Mouse (Mus musculus): ENCODE measurements at regions not wholly inside any gene's neighbourhood (a gene's known extent, or its start where the extent isn't known, plus 50 kb on each side); places are given as distances from the start of the nearest gene placed in this dataset.

GRCm38 (mm10) chr10:108051637-108052036 is 110.4 kb upstream of the Ppp1r12a start:
- Histone ChIP-seq H3K4me2 (replicated peaks; ENCODE audit: low read depth, low read length) (no peak overlapping the region), H3K4me1 (ENCODE audit: control insufficient read depth, insufficient read depth, low read length) (no peaks in the 10 kb centered on the region), H3K27ac (ENCODE audit: low read length) (no peak overlapping the region), H3K27me3 (ENCODE audit: control insufficient read depth, insufficient read depth, low read length) (no peaks in the 10 kb centered on the region), H3K9me3 (ENCODE audit: control insufficient read depth, low read depth, low read length) (no peaks in the 10 kb centered on the region), H3K36me3 (ENCODE audit: control insufficient read depth, insufficient read depth, low read length) (no peaks in the 10 kb centered on the region), H3K4me3 (ENCODE audit: low read depth, low read length) (no peak overlapping the region), H3K9ac (replicated peaks; ENCODE audit: low read depth, low read length) (no peak overlapping the region)
- ATAC-seq (ENCODE audit: insufficient number of reproducible peaks, insufficient read depth, low FRiP score, low read depth), result no peak
- 98% methylated on average over 1 of the region's 1 CpGs for whole genome bisulfite sequencing

- no peaks in the 10 kb centered on the region for H3K9me3 ChIP-seq (ENCODE audit: control insufficient read depth, low read depth, low read length)
- no peak for ATAC-seq (ENCODE audit: insufficient number of reproducible peaks, insufficient read depth, low FRiP score, low read depth)
- no peaks in the 10 kb centered on the region for H3K4me1 ChIP-seq (ENCODE audit: control insufficient read depth, insufficient read depth, low read length)
- no peak overlapping the region for H3K27ac ChIP-seq (ENCODE audit: low read length)
- no peak overlapping the region for H3K9ac ChIP-seq (replicated peaks; ENCODE audit: low read depth, low read length)
- WGBS, result 84% methylated on average over 2 of the region's 2 CpGs
- no peak overlapping the region for H3K4me2 ChIP-seq (replicated peaks; ENCODE audit: low read depth, low read length)
- H3K27me3 ChIP-seq (ENCODE audit: control insufficient read depth, insufficient read depth, low read length), result no peaks in the 10 kb centered on the region
- no peak overlapping the region for H3K4me3 ChIP-seq (ENCODE audit: low read depth, low read length)
- H3K36me3 ChIP-seq (ENCODE audit: control insufficient read depth, insufficient read depth, low read length), result no peaks in the 10 kb centered on the region
These were observed 113.6 kb upstream of the Ppp1r12a start for GRCm38 (mm10) chr10:108048426-108048825.

DNA sequence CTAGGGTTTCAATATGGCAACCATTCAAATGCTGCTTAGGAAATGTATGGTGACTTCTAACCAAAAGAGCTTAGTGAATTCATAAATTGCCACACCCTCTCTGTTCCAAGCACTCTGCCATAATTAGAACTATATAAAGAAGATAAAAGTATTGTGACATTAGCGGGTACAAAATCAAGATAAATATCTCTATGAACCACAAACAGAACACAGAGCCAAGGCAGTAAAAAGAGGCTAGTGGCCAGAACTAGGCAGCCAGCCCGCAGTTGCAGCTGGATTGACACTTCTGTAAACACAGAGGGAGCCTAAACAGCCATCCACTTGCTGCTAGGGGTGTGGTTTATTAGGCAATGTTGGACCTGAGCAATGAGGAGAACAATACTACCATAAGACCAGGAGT is 118.5 kb upstream of the Ppp1r12a start:
- Histone ChIP-seq H3K27ac (ENCODE audit: low read length) (no peak overlapping the region), H3K9ac (replicated peaks; ENCODE audit: low read depth, low read length) (no peak overlapping the region), H3K36me3 (ENCODE audit: control insufficient read depth, insufficient read depth, low read length) (no peaks in the 10 kb centered on the region), H3K4me3 (ENCODE audit: low read depth, low read length) (no peak overlapping the region), H3K27me3 (ENCODE audit: control insufficient read depth, insufficient read depth, low read length) (no peaks in the 10 kb centered on the region), H3K4me1 (ENCODE audit: control insufficient read depth, insufficient read depth, low read length) (no peaks in the 10 kb centered on the region), H3K9me3 (ENCODE audit: control insufficient read depth, low read depth, low read length) (no peaks in the 10 kb centered on the region), H3K4me2 (replicated peaks; ENCODE audit: low read depth, low read length) (no peak overlapping the region)
- 25% methylated on average over 2 of the region's 2 CpGs for WGBS
- ATAC-seq (ENCODE audit: insufficient number of reproducible peaks, insufficient read depth, low FRiP score, low read depth), result no peak

DNA sequence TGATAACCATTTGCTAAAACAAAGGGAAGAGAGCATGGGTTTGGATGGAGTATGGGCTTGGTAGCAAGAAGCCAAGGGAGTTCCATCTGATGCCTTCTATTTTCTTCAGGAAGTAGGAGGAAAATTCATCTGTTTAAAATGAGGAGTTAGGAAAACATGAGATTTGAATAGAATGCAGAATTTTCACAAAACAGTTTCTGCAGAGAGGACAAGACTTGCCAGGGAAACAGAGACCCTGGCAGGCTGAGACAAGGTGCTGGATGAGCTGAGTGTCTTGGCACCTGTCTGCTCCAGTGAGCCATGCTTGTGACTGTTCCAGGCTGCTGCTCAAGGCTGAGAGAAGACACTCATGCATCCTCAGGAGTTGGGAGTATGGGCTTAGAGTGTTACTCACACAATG is 122.0 kb upstream of the Ppp1r12a start:
- no peaks in the 10 kb centered on the region for H3K27me3 ChIP-seq (ENCODE audit: control insufficient read depth, insufficient read depth, low read length)
- no peaks in the 10 kb centered on the region for H3K4me1 ChIP-seq (ENCODE audit: control insufficient read depth, insufficient read depth, low read length)
- H3K9ac ChIP-seq (replicated peaks; ENCODE audit: low read depth, low read length), result no peak overlapping the region
- no peak overlapping the region for H3K27ac ChIP-seq (ENCODE audit: low read length)
- H3K4me2 ChIP-seq (replicated peaks; ENCODE audit: low read depth, low read length), result no peak overlapping the region
- no peak for ATAC-seq (ENCODE audit: insufficient number of reproducible peaks, insufficient read depth, low FRiP score, low read depth)
- H3K9me3 ChIP-seq (ENCODE audit: control insufficient read depth, low read depth, low read length), result no peaks in the 10 kb centered on the region
- no peak overlapping the region for H3K4me3 ChIP-seq (ENCODE audit: low read depth, low read length)
- no peaks in the 10 kb centered on the region for H3K36me3 ChIP-seq (ENCODE audit: control insufficient read depth, insufficient read depth, low read length)

- ATAC-seq (ENCODE audit: insufficient number of reproducible peaks, insufficient read depth, low FRiP score, low read depth), result no peak
- H3K4me3 ChIP-seq (ENCODE audit: low read depth, low read length), result no peak overlapping the region
- H3K36me3 ChIP-seq (ENCODE audit: control insufficient read depth, insufficient read depth, low read length), result no peaks in the 10 kb centered on the region
- H3K4me2 ChIP-seq (replicated peaks; ENCODE audit: low read depth, low read length), result no peak overlapping the region
- no peaks in the 10 kb centered on the region for H3K9me3 ChIP-seq (ENCODE audit: control insufficient read depth, low read depth, low read length)
- 61% methylated on average over 3 of the region's 3 CpGs for WGBS
- no peak overlapping the region for H3K9ac ChIP-seq (replicated peaks; ENCODE audit: low read depth, low read length)
- H3K27me3 ChIP-seq (ENCODE audit: control insufficient read depth, insufficient read depth, low read length), result no peaks in the 10 kb centered on the region
- no peaks in the 10 kb centered on the region for H3K4me1 ChIP-seq (ENCODE audit: control insufficient read depth, insufficient read depth, low read length)
- H3K27ac ChIP-seq (ENCODE audit: low read length), result no peak overlapping the region
These were observed 124.7 kb upstream of the Otogl start for GRCm38 (mm10) chr10:108036486-108037109.

DNA sequence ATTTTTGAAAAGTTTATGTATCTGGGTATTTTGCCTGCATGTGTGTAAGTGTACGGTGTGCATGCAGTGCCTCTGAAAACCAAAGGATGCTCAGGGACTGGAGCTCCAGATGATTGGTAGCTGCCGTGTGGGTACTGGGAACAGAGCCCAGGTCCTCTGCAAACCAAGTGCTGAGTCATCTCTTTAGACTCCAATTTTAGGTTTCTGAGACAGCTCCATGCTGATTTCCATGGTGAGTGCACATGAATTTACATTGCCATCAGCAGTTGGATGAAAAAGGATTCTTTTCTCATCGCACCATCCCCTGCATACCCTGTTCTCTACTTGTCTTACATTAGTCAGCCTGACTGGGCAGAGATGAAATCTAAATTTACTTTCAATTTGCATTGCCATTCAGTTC is 122.1 kb upstream of the Otogl start:
- no peak overlapping the region for H3K27ac ChIP-seq (ENCODE audit: low read length)
- ATAC-seq (ENCODE audit: insufficient number of reproducible peaks, insufficient read depth, low FRiP score, low read depth), result no peak
- no peaks in the 10 kb centered on the region for H3K4me1 ChIP-seq (ENCODE audit: control insufficient read depth, insufficient read depth, low read length)
- no peak overlapping the region for H3K4me3 ChIP-seq (ENCODE audit: low read depth, low read length)
- no peak overlapping the region for H3K9ac ChIP-seq (replicated peaks; ENCODE audit: low read depth, low read length)
- no peak overlapping the region for H3K4me2 ChIP-seq (replicated peaks; ENCODE audit: low read depth, low read length)
- no peaks in the 10 kb centered on the region for H3K27me3 ChIP-seq (ENCODE audit: control insufficient read depth, insufficient read depth, low read length)
- 83% methylated on average over 3 of the region's 3 CpGs for WGBS
- no peaks in the 10 kb centered on the region for H3K36me3 ChIP-seq (ENCODE audit: control insufficient read depth, insufficient read depth, low read length)
- H3K9me3 ChIP-seq (ENCODE audit: control insufficient read depth, low read depth, low read length), result no peaks in the 10 kb centered on the region

- Histone ChIP-seq H3K4me1 (ENCODE audit: control insufficient read depth, insufficient read depth, low read length) (no peaks in the 10 kb centered on the region), H3K4me3 (ENCODE audit: low read depth, low read length) (no peak overlapping the region), H3K9me3 (ENCODE audit: control insufficient read depth, low read depth, low read length) (no peaks in the 10 kb centered on the region), H3K4me2 (replicated peaks; ENCODE audit: low read depth, low read length) (no peak overlapping the region), H3K36me3 (ENCODE audit: control insufficient read depth, insufficient read depth, low read length) (no peaks in the 10 kb centered on the region), H3K9ac (replicated peaks; ENCODE audit: low read depth, low read length) (no peak overlapping the region), H3K27ac (ENCODE audit: low read length) (no peak overlapping the region), H3K27me3 (ENCODE audit: control insufficient read depth, insufficient read depth, low read length) (no peaks in the 10 kb centered on the region)
- no peak for ATAC-seq (ENCODE audit: insufficient number of reproducible peaks, insufficient read depth, low FRiP score, low read depth)
- WGBS, result 96% methylated on average over 1 of the region's 1 CpGs
These were observed 121.4 kb upstream of the Otogl start for GRCm38 (mm10) chr10:108033317-108033795.

- H3K4me2 ChIP-seq (replicated peaks; ENCODE audit: low read depth, low read length), result no peak overlapping the region
- H3K4me3 ChIP-seq (ENCODE audit: low read depth, low read length), result no peak overlapping the region
- 84% methylated on average over 2 of the region's 2 CpGs for WGBS
- H3K27ac ChIP-seq (ENCODE audit: low read length), result no peak overlapping the region
- H3K36me3 ChIP-seq (ENCODE audit: control insufficient read depth, insufficient read depth, low read length), result no peaks in the 10 kb centered on the region
- H3K9ac ChIP-seq (replicated peaks; ENCODE audit: low read depth, low read length), result no peak overlapping the region
- no peaks in the 10 kb centered on the region for H3K4me1 ChIP-seq (ENCODE audit: control insufficient read depth, insufficient read depth, low read length)
- H3K27me3 ChIP-seq (ENCODE audit: control insufficient read depth, insufficient read depth, low read length), result no peaks in the 10 kb centered on the region
- H3K9me3 ChIP-seq (ENCODE audit: control insufficient read depth, low read depth, low read length), result no peaks in the 10 kb centered on the region
- no peak for ATAC-seq (ENCODE audit: insufficient number of reproducible peaks, insufficient read depth, low FRiP score, low read depth)
These were observed 115.6 kb upstream of the Otogl start for GRCm38 (mm10) chr10:108027506-108027905.

GRCm38 (mm10) chr10:108024227-108024626 is 112.3 kb upstream of the Otogl start:
- WGBS, result 78% methylated on average over 6 of the region's 6 CpGs
- ATAC-seq (ENCODE audit: insufficient number of reproducible peaks, insufficient read depth, low FRiP score, low read depth), result no peak
- H3K27me3 ChIP-seq (ENCODE audit: control insufficient read depth, insufficient read depth, low read length), result no peaks in the 10 kb centered on the region

More at GRCm38 (mm10) chr10:108024227-108024626, 112.3 kb upstream of the Otogl start:
- Histone ChIP-seq H3K4me1 (ENCODE audit: control insufficient read depth, insufficient read depth, low read length) (no peaks in the 10 kb centered on the region), H3K9ac (replicated peaks; ENCODE audit: low read depth, low read length) (no peak overlapping the region), H3K4me3 (ENCODE audit: low read depth, low read length) (no peak overlapping the region), H3K36me3 (ENCODE audit: control insufficient read depth, insufficient read depth, low read length) (no peaks in the 10 kb centered on the region), H3K4me2 (replicated peaks; ENCODE audit: low read depth, low read length) (no peak overlapping the region), H3K9me3 (ENCODE audit: control insufficient read depth, low read depth, low read length) (no peaks in the 10 kb centered on the region), H3K27ac (ENCODE audit: low read length) (no peak overlapping the region)

All from stomach, embryonic 14.5 days (tissue).